Mouse (Mus musculus) heart, postnatal 0 days (tissue): ENCODE measurements around the gene Uvrag. TPM values are rescaled to one million over a fixed set of nuclear protein-coding genes. Genes with fewer than 3 reads are reported as not detected.

Experiments
- ATAC-seq: fragments of 200-750 bp; cut with Nextera tagmentation; 2 replicates; pipeline ENCODE4 v1.8.0; 2017; ENCODE audit warnings: low read depth, moderate number of reproducible peaks, moderate library complexity; ENCODE audit not compliant: insufficient read depth
- DNase-seq: peaks from one replicate; pipeline ENCODE4 v3.0.0-alpha.2; 2016; ENCODE audit warnings: low spot score
- H3K27ac ChIP-seq: fragments of 300-500 bp; sonication (generic); 2 replicates; pipeline ENCODE4 v1.5.1; 2014; ENCODE audit warnings: low read depth, mild to moderate bottlenecking
- H3K27me3 ChIP-seq: fragments of 300-500 bp; sonication (generic); 2 replicates; pipeline ENCODE4 v1.6.1; 2014; ENCODE audit warnings: low read length, mixed read lengths; ENCODE audit not compliant: control insufficient read depth, insufficient read depth
- H3K36me3 ChIP-seq: fragments of 300-500 bp; sonication (generic); replicated peaks from 2 replicates; pipeline ENCODE4 v1.6.1; 2014; ENCODE audit warnings: low read length, mixed read lengths; ENCODE audit not compliant: control insufficient read depth, insufficient read depth
- H3K4me1 ChIP-seq: fragments of 300-500 bp; sonication (generic); 2 replicates; pipeline ENCODE4 v1.6.1; 2014; ENCODE audit warnings: antibody characterized with exemption; ENCODE audit not compliant: control insufficient read depth, insufficient read depth
- H3K4me2 ChIP-seq: fragments of 300-500 bp; sonication (generic); 2 replicates; pipeline ENCODE4 v1.6.1; 2014; ENCODE audit warnings: low read depth, mild to moderate bottlenecking, low read length, moderate library complexity
- H3K4me3 ChIP-seq: fragments of 300-500 bp; sonication (generic); 2 replicates; pipeline ENCODE4 v1.5.1; 2014; ENCODE audit warnings: low read depth, low read length
- H3K9ac ChIP-seq: fragments of 300-500 bp; sonication (generic); replicated peaks from 2 replicates; pipeline ENCODE4 v1.6.1; 2014; ENCODE audit warnings: low read depth, low read length, mixed read lengths
- H3K9me3 ChIP-seq: fragments of 300-500 bp; sonication (generic); replicated peaks from 2 replicates; pipeline ENCODE4 v1.6.1; 2016; ENCODE audit warnings: low read length; ENCODE audit not compliant: control insufficient read depth
- CTCF ChIP-seq: IDR thresholded peaks from 2 replicates; pipeline ENCODE4 v1.5.1; 2016; ENCODE audit warnings: antibody characterized with exemption, control low read depth, low read depth
- EP300 ChIP-seq: IDR thresholded peaks from 2 replicates; pipeline ENCODE4 v1.6.1; 2016; ENCODE audit warnings: antibody characterized with exemption, low read depth
- WGBS: fragments of 180-500 bp; shearing (Covaris S2); extraction: QIAGEN DNeasy Blood & Tissue Kit; methylation state at CpG from one replicate; pipeline ENCODE4 v1.1.7; 2014; 5-methylcytosine and 5-hydroxymethylcytosine counted together
- polyA plus RNA-seq: library from polyadenylated mRNA; unstranded; fragments of >200 nt; fragmentation: Nextera tagmentation; extraction: Ambion mirVana; gene quantifications from 2 replicates; pipeline ENCODE4 v1.2.1, GENCODE M21; 2015
- total RNA-seq: library from RNA; depleted of rRNA; stranded (reverse); fragments of >200 nt; gene quantifications from 2 replicates; pipeline ENCODE4 v1.2.3, GENCODE M21; 2014; ENCODE audit warnings: low replicate concordance

Gene Uvrag
- total and polyA plus RNA-seq, 2 experiments from 2014 or later = 11.8 to 38.1 TPM

DNA sequence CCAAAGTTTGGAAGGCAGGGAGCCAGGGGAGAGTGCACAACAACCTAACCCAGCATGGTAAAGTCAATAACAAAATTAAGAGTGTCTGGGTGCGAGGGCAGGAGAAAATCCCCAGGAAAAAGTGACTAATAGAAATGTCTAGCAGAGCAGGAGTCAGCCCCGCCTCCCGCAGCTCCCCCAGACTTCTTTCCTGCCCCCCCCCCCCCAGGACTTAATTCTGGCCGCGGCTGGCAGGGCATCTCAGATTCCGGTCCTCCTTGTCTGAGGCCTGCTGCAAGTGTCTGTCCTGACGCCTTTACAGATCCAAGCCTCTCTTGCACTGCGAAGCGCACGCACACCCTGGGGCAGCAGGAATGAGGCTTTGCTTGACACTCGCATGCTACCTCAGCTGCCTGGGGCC is 182.8 kb downstream of the Uvrag start:
- Histone ChIP-seq H3K4me3 (no peak overlapping the region), H3K9ac (no peak overlapping the region), H3K4me1 (no peaks in the 10 kb centered on the region), H3K27ac (no peak overlapping the region), H3K9me3 (no peaks in the 10 kb centered on the region), H3K27me3 (no peaks in the 10 kb centered on the region), H3K4me2 (no peak overlapping the region), H3K36me3 (no peaks in the 10 kb centered on the region)
- WGBS = 32% methylated on average over 11 of the region's 11 CpGs
- TF ChIP-seq CTCF = no peak
- no peak for TF ChIP-seq EP300
- ATAC-seq (no peak), DNase-seq (peak; percentile 21)

DNA sequence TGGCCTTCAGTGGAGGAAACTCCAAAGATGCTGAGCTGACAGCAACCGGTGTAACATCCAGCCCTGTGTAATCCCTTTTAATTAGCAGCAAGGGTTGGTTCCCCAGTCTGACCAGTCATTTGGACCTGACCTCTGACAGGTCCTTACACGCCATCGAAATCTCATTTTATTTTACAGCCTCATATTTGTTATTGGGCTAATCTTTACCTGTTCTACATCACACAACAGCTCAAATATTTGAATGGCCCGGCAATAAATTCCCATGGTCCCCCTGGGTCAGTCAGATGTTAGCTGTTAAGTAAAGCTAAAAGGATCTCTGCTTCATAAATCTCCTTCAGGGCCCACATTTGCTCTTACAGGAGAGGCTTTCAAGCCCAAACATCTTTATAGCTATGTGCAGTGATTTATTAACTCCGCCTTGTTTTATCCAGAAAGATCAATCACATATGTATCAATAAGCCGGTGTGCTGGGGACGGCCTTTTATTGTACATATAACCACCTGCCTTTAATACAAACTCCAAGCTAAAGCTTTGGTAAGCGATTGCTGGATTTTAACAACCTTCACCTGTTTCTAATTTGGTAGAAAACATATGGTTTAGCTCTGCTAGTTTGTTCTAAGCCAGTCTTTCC is 183.7 kb downstream of the Uvrag start:
- ATAC-seq (no peak), DNase-seq (no peak)
- no peak overlapping the region for H3K4me3 ChIP-seq
- no peaks in the 10 kb centered on the region for H3K4me1 ChIP-seq
- no peaks in the 10 kb centered on the region for H3K9me3 ChIP-seq
- H3K27me3 ChIP-seq = no peaks in the 10 kb centered on the region
- H3K4me2 ChIP-seq = no peak overlapping the region
- H3K36me3 ChIP-seq = no peaks in the 10 kb centered on the region
- TF ChIP-seq EP300 (no peak), CTCF (no peak)
- 93% methylated on average over 8 of the region's 8 CpGs for WGBS
- H3K9ac ChIP-seq = no peak overlapping the region
- no peak overlapping the region for H3K27ac ChIP-seq

DNA sequence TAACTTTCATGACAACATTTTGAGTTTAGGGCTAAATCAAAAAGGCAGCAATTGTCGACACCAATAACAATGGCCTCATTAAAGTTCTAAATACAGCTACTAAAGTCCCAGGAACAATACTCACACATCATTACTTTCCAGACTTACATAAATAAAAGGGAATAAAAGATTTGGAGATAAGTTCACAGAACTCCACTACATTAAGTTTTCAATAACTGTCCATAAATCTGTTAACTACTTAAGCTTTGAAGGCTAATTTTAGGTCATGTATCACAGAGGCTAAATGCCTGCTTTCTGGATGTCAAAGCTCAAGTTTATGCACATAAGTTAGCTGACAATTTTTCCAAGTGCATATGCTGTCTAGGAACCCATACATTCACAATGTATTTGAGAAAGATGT is 184.3 kb downstream of the Uvrag start:
- Histone ChIP-seq H3K4me2 (no peak overlapping the region), H3K4me1 (no peaks in the 10 kb centered on the region), H3K27ac (no peak overlapping the region), H3K4me3 (no peak overlapping the region), H3K9ac (no peak overlapping the region), H3K27me3 (no peaks in the 10 kb centered on the region), H3K36me3 (no peaks in the 10 kb centered on the region), H3K9me3 (no peaks in the 10 kb centered on the region)
- 82% methylated on average over 1 of the region's 1 CpGs for WGBS
- no peak for DNase-seq
- no peak for ATAC-seq
- TF ChIP-seq CTCF = no peak
- no peak for TF ChIP-seq EP300

DNA sequence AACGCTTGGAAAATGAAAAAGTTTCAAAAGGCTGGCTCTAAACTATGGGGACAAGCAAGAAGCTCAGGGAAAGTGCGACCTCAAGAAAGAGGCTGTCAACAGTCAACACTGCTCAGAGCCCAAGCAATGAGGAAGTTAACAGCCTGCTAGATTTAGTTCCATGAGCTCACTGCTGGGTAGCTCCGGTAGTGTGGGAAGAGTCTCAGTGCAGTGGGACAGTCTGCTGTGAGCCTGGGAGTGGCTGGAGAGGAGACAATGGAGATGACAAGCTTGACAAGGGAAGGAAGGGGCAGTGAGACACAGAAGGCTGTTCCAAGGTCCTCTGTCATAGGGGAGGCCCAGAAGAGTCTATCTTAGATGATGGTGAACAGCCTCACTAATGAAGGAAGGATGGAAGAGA is 187.3 kb downstream of the Uvrag start:
- H3K4me3 ChIP-seq = no peak overlapping the region
- 39% methylated on average over 3 of the region's 3 CpGs for WGBS
- no peaks in the 10 kb centered on the region for H3K27me3 ChIP-seq
- peak; percentile 27; the same call in 1 of the 2 replicates for ATAC-seq
- H3K9ac ChIP-seq = no peak overlapping the region
- no peaks in the 10 kb centered on the region for H3K9me3 ChIP-seq
- H3K4me2 ChIP-seq = no peak overlapping the region
- TF ChIP-seq CTCF (no peak), EP300 (no peak)
- no peak overlapping the region for H3K27ac ChIP-seq
- DNase-seq = peak; percentile 22
- H3K4me1 ChIP-seq = no peaks in the 10 kb centered on the region
- H3K36me3 ChIP-seq = no peaks in the 10 kb centered on the region

DNA sequence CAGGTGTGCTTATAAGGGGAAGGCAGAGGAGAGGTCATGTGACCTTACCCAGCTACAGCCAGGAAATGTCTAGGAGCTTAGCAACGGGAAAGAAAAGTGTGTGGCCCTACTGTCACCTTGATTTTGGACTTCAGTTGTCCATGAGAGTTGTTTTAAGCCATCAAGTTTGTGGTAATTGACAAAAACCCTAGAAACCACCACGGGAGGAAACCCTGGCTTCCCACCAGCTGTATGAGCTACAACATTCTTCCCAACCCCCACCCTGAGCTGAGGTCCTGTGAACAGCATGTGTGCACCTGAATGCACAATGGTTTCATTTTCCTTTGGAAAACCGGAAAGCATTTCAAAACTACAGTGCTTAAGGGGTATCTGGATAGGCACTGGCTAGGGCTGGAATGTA is 196.0 kb downstream of the Uvrag start:
- H3K36me3 ChIP-seq = no peaks in the 10 kb centered on the region
- no peak for ATAC-seq
- H3K27me3 ChIP-seq = no peaks in the 10 kb centered on the region
- H3K4me3 ChIP-seq = no peak overlapping the region
- DNase-seq = no peak
- TF ChIP-seq CTCF = no peak
- TF ChIP-seq EP300 = no peak
- no peak overlapping the region for H3K4me2 ChIP-seq
- no peaks in the 10 kb centered on the region for H3K4me1 ChIP-seq
- 55% methylated on average over 3 of the region's 3 CpGs for WGBS
- no peak overlapping the region for H3K27ac ChIP-seq
- no peaks in the 10 kb centered on the region for H3K9me3 ChIP-seq
- H3K9ac ChIP-seq = no peak overlapping the region

DNA sequence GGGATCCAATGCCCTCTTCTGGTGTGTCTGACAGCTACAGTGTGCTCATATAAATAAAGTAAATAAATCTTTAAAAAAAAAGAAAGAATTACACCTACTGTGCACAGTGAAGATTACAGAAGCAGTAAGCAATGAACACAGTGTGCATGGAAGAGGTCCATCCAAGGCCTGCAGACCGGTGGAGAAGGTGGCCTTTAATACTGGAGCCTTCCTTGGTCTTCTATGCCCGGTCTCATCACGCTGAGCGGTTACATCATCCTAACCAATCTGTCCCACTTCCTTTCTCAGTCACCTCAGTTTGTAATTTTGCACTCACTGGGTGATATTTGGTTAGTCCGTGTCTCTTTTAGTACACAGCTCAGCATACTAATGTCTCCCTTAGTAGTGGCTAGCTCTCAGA is 197.3 kb downstream of the Uvrag start:
- no peak overlapping the region for H3K27ac ChIP-seq
- H3K36me3 ChIP-seq = no peaks in the 10 kb centered on the region
- no peak for ATAC-seq
- H3K27me3 ChIP-seq = no peaks in the 10 kb centered on the region
- DNase-seq = no peak
- H3K4me3 ChIP-seq = no peak overlapping the region
- 94% methylated on average over 5 of the region's 5 CpGs for WGBS
- H3K9me3 ChIP-seq = no peaks in the 10 kb centered on the region
- no peak for TF ChIP-seq EP300
- TF ChIP-seq CTCF = no peak
- no peak overlapping the region for H3K9ac ChIP-seq
- no peak overlapping the region for H3K4me2 ChIP-seq
- no peaks in the 10 kb centered on the region for H3K4me1 ChIP-seq
